Mouse (Mus musculus): ENCODE measurements around the gene Npas3. TPM values are rescaled to one million over a fixed set of nuclear protein-coding genes. Genes with fewer than 3 reads are reported as not detected.

Npas3 gene
- polyA plus RNA-seq, 1 experiment from 2014 or later = 2.0 TPM

DNA sequence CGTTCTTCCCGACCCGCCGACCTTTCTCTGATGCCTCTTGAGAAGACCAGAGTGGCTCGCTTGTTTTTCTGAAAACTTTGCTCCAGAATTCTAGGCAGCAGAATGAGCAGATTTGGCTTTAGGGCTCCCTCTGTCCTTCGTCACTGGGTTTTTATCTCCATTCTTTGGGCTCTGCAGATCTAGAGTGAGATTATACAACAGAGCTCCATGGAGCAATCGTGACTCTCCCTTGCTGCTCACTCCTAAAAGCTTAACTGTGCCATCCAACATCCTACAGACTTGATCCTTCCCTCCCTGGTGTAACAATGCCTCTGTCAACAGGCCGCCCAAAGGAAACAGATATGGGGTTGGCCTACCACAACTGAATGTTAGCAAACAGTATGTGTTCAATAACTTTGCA, 634.4 kb downstream of the Npas3 start:
- no peaks in the 10 kb centered on the region for H3K36me3 ChIP-seq (ENCODE audit: control insufficient read depth, insufficient read depth, low read length)
- no peak for ATAC-seq (replicated peaks; ENCODE audit: low FRiP score)
- no peak overlapping the region for H3K9ac ChIP-seq (ENCODE audit: low read depth, low read length)
- no peaks in the 10 kb centered on the region for H3K27me3 ChIP-seq (replicated peaks; ENCODE audit: control insufficient read depth, insufficient read depth, low read length)
- no peak overlapping the region for H3K4me3 ChIP-seq (ENCODE audit: low read depth, low read length)
- H3K27ac ChIP-seq (ENCODE audit: low read depth, low read length) = no peak overlapping the region
- whole genome bisulfite sequencing = 74% methylated on average over 8 of the region's 8 CpGs
- DNase-seq (ENCODE audit: low spot score) = no peak
- no peak overlapping the region for H3K4me2 ChIP-seq
- H3K4me1 ChIP-seq (replicated peaks; ENCODE audit: control insufficient read depth, insufficient read depth, low read length) = no peaks in the 10 kb centered on the region
- H3K9me3 ChIP-seq (ENCODE audit: control insufficient read depth, low read length) = no peaks in the 10 kb centered on the region

DNA sequence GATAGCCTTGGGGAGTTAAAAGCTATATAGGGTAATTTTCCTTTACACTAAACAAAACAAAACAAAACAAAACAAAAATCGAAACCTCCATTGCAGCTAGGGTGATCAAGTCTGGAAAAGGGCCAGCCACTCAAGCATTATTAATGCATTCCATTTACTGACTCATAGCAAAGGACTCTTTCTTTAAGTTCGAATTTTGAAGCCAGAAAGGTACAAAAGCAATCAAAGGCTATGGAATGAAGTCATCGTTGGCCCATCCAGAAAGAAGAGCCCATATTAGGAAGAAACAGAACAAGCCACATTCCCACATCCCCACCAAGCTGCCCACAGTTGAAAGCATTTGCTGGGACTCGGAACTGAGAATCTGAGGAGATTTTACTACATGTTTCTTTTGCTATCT, 640.1 kb downstream of the Npas3 start:
- no peaks in the 10 kb centered on the region for H3K36me3 ChIP-seq (ENCODE audit: control insufficient read depth, insufficient read depth, low read length)
- no peak overlapping the region for H3K4me3 ChIP-seq (ENCODE audit: low read depth, low read length)
- no peak overlapping the region for H3K9ac ChIP-seq (ENCODE audit: low read depth, low read length)
- H3K4me2 ChIP-seq = no peak overlapping the region
- DNase-seq (ENCODE audit: low spot score) = no peak
- H3K27ac ChIP-seq (ENCODE audit: low read depth, low read length) = no peak overlapping the region
- no peaks in the 10 kb centered on the region for H3K4me1 ChIP-seq (replicated peaks; ENCODE audit: control insufficient read depth, insufficient read depth, low read length)
- H3K9me3 ChIP-seq (ENCODE audit: control insufficient read depth, low read length) = no peaks in the 10 kb centered on the region
- H3K27me3 ChIP-seq (replicated peaks; ENCODE audit: control insufficient read depth, insufficient read depth, low read length) = no peaks in the 10 kb centered on the region
- WGBS = 71% methylated on average over 4 of the region's 4 CpGs
- no peak for ATAC-seq (replicated peaks; ENCODE audit: low FRiP score)

DNA sequence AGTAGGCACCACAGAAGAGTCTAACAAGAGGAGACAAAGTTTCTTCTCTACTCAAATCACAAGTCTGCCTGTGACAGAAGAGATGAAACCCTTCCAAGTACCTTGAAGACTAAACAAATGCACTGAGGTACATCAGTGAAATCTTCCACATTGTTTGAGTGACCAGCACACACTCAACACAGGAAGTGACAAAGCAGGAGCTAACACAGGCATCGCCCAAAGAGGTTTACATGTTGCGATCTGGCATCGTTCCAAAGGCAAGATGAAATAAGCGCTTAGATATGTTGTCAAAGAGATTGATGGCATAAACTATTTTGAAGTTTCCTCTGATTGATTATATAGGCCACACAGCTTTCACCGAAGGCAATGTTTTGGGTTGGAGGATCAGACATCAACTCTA, 647.4 kb downstream of the Npas3 start:
- Histone ChIP-seq H3K27ac (ENCODE audit: low read depth, low read length) (no peak overlapping the region), H3K9ac (ENCODE audit: low read depth, low read length) (no peak overlapping the region), H3K4me2 (no peak overlapping the region), H3K27me3 (replicated peaks; ENCODE audit: control insufficient read depth, insufficient read depth, low read length) (no peaks in the 10 kb centered on the region), H3K9me3 (ENCODE audit: control insufficient read depth, low read length) (no peaks in the 10 kb centered on the region), H3K4me3 (ENCODE audit: low read depth, low read length) (no peak overlapping the region), H3K36me3 (ENCODE audit: control insufficient read depth, insufficient read depth, low read length) (no peaks in the 10 kb centered on the region), H3K4me1 (replicated peaks; ENCODE audit: control insufficient read depth, insufficient read depth, low read length) (no peaks in the 10 kb centered on the region)
- DNase-seq (ENCODE audit: low spot score) = no peak
- no peak for ATAC-seq (replicated peaks; ENCODE audit: low FRiP score)
- WGBS = 81% methylated on average over 5 of the region's 5 CpGs

DNA sequence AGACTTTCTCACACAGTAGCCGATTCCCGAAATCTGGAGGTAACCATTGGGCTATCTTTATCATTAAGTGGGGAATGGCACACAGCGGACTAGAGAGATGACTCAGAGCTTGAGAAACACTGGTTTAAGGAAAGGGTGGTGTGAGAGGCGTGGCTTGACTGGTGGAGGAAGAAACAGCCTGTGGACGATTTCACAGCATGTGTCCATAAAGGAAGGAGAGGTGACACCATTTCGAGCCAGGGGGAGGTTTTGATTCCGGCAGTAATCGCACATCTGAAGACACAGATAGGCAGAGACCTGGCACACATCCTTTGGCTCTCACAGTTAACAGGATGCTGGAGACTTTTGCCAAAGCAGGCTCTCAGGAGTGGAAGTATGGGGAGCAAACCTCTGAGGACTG, 660.3 kb downstream of the Npas3 start:
- DNase-seq (ENCODE audit: low spot score) = no peak
- Histone ChIP-seq H3K27me3 (replicated peaks; ENCODE audit: control insufficient read depth, insufficient read depth, low read length) (no peaks in the 10 kb centered on the region), H3K4me1 (replicated peaks; ENCODE audit: control insufficient read depth, insufficient read depth, low read length) (no peaks in the 10 kb centered on the region), H3K4me3 (ENCODE audit: low read depth, low read length) (no peak overlapping the region), H3K4me2 (no peak overlapping the region), H3K9me3 (ENCODE audit: control insufficient read depth, low read length) (no peaks in the 10 kb centered on the region), H3K27ac (ENCODE audit: low read depth, low read length) (no peak overlapping the region), H3K9ac (ENCODE audit: low read depth, low read length) (no peak overlapping the region), H3K36me3 (ENCODE audit: control insufficient read depth, insufficient read depth, low read length) (no peaks in the 10 kb centered on the region)
- ATAC-seq (replicated peaks; ENCODE audit: low FRiP score) = no peak
- 67% methylated on average over 8 of the region's 8 CpGs for WGBS

DNA sequence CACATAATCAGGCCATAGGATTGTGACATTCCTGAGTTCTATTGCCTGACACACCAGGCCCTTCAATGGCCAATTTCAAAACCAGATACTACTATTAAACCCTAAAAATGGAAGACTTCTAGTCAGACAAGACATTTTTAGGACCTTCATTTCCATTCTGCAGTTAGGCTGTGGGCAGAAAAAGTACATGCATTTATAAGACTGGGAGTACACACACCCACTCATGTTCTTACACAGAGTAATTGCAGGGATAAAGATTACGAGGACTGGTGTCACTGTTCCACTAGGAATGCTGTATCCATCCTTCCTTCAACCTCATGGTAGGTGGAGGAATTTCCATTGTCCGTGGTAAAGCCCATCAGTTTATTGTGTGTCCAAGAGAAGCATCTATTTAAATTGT, 661.7 kb downstream of the Npas3 start:
- H3K27me3 ChIP-seq (replicated peaks; ENCODE audit: control insufficient read depth, insufficient read depth, low read length) = no peaks in the 10 kb centered on the region
- no peak overlapping the region for H3K27ac ChIP-seq (ENCODE audit: low read depth, low read length)
- no peak for DNase-seq (ENCODE audit: low spot score)
- H3K4me2 ChIP-seq = no peak overlapping the region
- no peak for ATAC-seq (replicated peaks; ENCODE audit: low FRiP score)
- no peak overlapping the region for H3K9ac ChIP-seq (ENCODE audit: low read depth, low read length)
- 73% methylated on average over 2 of the region's 2 CpGs for WGBS
- no peak overlapping the region for H3K4me3 ChIP-seq (ENCODE audit: low read depth, low read length)
- no peaks in the 10 kb centered on the region for H3K36me3 ChIP-seq (ENCODE audit: control insufficient read depth, insufficient read depth, low read length)
- no peaks in the 10 kb centered on the region for H3K9me3 ChIP-seq (ENCODE audit: control insufficient read depth, low read length)
- no peaks in the 10 kb centered on the region for H3K4me1 ChIP-seq (replicated peaks; ENCODE audit: control insufficient read depth, insufficient read depth, low read length)

DNA sequence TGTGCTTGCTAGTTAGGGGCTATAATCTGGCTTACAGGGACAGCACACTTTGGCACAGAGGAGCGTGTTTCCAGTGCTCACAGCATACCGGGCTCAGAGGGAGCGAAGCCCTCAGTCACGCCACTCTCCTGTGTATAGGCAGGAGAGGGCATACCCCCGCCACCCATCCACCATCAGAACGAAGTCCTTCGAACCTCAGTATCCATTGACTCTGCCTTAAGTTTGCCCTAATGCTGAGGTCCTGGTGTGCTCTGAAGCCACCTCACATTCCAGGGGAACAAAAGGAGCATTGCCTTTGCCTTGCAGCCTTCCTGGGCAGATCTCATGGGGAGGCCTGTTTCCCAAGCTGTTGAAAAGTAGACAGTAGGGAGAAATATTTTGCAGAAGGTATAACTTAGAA, 673.7 kb downstream of the Npas3 start:
- Histone ChIP-seq H3K9me3 (ENCODE audit: control insufficient read depth, low read length) (no peaks in the 10 kb centered on the region), H3K9ac (ENCODE audit: low read depth, low read length) (no peak overlapping the region), H3K4me1 (replicated peaks; ENCODE audit: control insufficient read depth, insufficient read depth, low read length) (no peaks in the 10 kb centered on the region), H3K27me3 (replicated peaks; ENCODE audit: control insufficient read depth, insufficient read depth, low read length) (no peaks in the 10 kb centered on the region), H3K4me3 (ENCODE audit: low read depth, low read length) (no peak overlapping the region), H3K27ac (ENCODE audit: low read depth, low read length) (no peak overlapping the region), H3K4me2 (no peak overlapping the region), H3K36me3 (ENCODE audit: control insufficient read depth, insufficient read depth, low read length) (no peaks in the 10 kb centered on the region)
- DNase-seq (ENCODE audit: low spot score) (no peak), ATAC-seq (replicated peaks; ENCODE audit: low FRiP score) (no peak)
- WGBS = 93% methylated on average over 7 of the region's 7 CpGs

DNA sequence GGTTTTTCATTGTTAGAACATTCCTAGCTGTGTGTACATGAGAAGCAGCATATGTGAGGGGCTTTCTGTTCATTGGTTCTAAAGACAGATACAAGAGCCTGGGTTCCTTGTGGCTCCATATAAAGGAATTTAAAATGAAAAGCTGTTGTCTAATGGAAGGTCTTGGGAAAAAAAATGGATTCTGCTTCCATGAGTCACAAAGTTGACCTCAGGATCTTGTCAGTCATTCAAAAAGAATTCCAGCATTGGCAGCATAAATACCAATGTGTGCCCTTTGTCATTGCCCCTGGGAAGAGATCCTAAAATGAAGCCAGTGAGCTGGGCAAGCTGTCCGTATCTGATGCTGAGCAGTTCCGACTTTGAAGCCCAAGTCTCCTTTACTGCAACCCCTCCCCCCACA, 700.3 kb downstream of the Npas3 start:
- no peaks in the 10 kb centered on the region for H3K36me3 ChIP-seq (ENCODE audit: control insufficient read depth, insufficient read depth, low read length)
- 75% methylated on average over 2 of the region's 2 CpGs for WGBS
- no peak overlapping the region for H3K4me2 ChIP-seq
- no peaks in the 10 kb centered on the region for H3K27me3 ChIP-seq (replicated peaks; ENCODE audit: control insufficient read depth, insufficient read depth, low read length)
- no peaks in the 10 kb centered on the region for H3K9me3 ChIP-seq (ENCODE audit: control insufficient read depth, low read length)
- DNase-seq (ENCODE audit: low spot score) = no peak
- ATAC-seq (replicated peaks; ENCODE audit: low FRiP score) = no peak
- no peak overlapping the region for H3K27ac ChIP-seq (ENCODE audit: low read depth, low read length)
- no peaks in the 10 kb centered on the region for H3K4me1 ChIP-seq (replicated peaks; ENCODE audit: control insufficient read depth, insufficient read depth, low read length)
- no peak overlapping the region for H3K4me3 ChIP-seq (ENCODE audit: low read depth, low read length)
- no peak overlapping the region for H3K9ac ChIP-seq (ENCODE audit: low read depth, low read length)

DNA sequence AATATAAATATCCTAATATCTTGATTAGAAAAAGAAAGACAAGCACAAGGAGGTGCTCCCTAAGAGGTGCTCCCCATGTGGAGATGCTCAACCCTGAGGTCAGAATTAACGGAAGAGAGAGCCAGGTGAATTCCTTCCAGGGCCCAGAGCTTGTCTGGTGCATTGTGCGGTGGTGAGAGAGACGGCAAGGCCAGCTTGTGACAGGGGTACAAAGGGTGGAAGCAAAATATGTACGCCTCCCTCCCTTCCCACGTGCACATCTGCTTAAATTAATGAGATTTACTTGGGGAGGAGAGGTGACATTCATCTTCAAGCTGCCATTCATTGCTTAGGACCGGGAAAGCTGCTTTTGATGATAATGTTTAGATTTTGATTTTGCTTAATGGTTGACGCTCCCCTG, 713.5 kb downstream of the Npas3 start:
- Histone ChIP-seq H3K27me3 (replicated peaks; ENCODE audit: control insufficient read depth, insufficient read depth, low read length) (no peaks in the 10 kb centered on the region), H3K4me2 (no peak overlapping the region), H3K9me3 (ENCODE audit: control insufficient read depth, low read length) (no peaks in the 10 kb centered on the region), H3K4me3 (ENCODE audit: low read depth, low read length) (no peak overlapping the region), H3K36me3 (ENCODE audit: control insufficient read depth, insufficient read depth, low read length) (no peaks in the 10 kb centered on the region), H3K27ac (ENCODE audit: low read depth, low read length) (no peak overlapping the region), H3K9ac (ENCODE audit: low read depth, low read length) (no peak overlapping the region), H3K4me1 (replicated peaks; ENCODE audit: control insufficient read depth, insufficient read depth, low read length) (no peaks in the 10 kb centered on the region)
- no peak for DNase-seq (ENCODE audit: low spot score)
- ATAC-seq (replicated peaks; ENCODE audit: low FRiP score) = no peak
- WGBS = 68% methylated on average over 7 of the region's 7 CpGs

DNA sequence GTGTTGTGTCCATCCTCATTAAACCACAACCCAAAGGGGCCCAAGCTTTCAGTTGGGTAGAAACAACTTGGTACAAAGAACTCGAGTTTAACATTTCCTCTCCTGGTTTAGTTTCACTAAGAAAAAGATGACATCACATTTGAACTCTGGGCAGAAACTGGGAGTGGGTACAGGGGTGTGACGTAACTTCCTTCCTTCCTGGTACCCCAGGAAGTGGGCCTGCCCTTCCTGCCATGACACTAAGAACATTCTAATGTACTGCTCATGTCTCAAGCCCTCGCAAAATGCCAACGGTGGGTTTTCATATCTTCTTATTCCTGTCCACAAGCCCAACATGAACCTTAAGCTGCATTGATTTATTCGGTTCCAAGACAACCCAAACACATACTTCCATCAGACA, 715.1 kb downstream of the Npas3 start:
- Histone ChIP-seq H3K27ac (ENCODE audit: low read depth, low read length) (no peak overlapping the region), H3K4me1 (replicated peaks; ENCODE audit: control insufficient read depth, insufficient read depth, low read length) (no peaks in the 10 kb centered on the region), H3K36me3 (ENCODE audit: control insufficient read depth, insufficient read depth, low read length) (no peaks in the 10 kb centered on the region), H3K27me3 (replicated peaks; ENCODE audit: control insufficient read depth, insufficient read depth, low read length) (no peaks in the 10 kb centered on the region), H3K4me2 (no peak overlapping the region), H3K9ac (ENCODE audit: low read depth, low read length) (no peak overlapping the region), H3K4me3 (ENCODE audit: low read depth, low read length) (no peak overlapping the region), H3K9me3 (ENCODE audit: control insufficient read depth, low read length) (no peaks in the 10 kb centered on the region)
- no peak for ATAC-seq (replicated peaks; ENCODE audit: low FRiP score)
- 74% methylated on average over 5 of the region's 5 CpGs for WGBS
- no peak for DNase-seq (ENCODE audit: low spot score)
